Mouse (Mus musculus): ENCODE measurements at regions not wholly inside any gene's neighbourhood (a gene's known extent, or its start where the extent isn't known, plus 50 kb on each side); places are given as distances from the start of the nearest gene placed in this dataset.

DNA sequence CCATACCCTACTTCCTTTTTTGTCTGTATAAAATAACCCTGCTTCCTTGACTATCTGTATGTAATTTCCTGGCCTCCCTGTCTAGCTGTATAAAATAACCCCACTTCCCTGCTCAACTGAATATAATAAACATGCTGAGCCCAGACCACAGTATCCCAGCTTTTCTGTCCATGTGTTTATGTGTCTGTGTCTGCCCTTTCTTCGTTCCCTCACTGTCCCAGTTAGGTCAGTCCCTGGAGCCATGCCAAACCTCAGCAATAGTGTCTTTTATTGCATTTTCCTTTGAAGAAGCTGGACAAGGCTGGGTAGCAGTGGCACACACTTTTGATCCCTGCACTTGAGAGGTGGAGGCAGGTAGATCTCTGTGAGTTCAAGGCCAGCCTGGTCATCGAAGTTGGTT lies 198.0 kb upstream of the Tac1 start:
- TF ChIP-seq POLR2AphosphoS2 (IDR thresholded peaks at IDR 0.05; ENCODE audit: insufficient read length, low read depth) (no peak), POLR2A (IDR thresholded peaks at IDR 0.05; ENCODE audit: insufficient read length, low read depth) (no peak), MYOD1 (IDR thresholded peaks at IDR 0.05; ENCODE audit: control insufficient read depth in 1 of 3, insufficient read length in 2 of 3, low read depth in 2 of 3) (no peak), MAX (IDR thresholded peaks at IDR 0.05; ENCODE audit: low read depth) (no peak), E2F4 (IDR thresholded peaks at IDR 0.05; ENCODE audit: insufficient read depth) (no peak), SRF (IDR thresholded peaks at IDR 0.05; ENCODE audit: control insufficient read depth, insufficient read length, low read depth) (no peak)
